8 mouse cellular contexts compared by ENCODE assay signal in genomic region chr4:70533056-70533805, GRCm38 (mm10). TPM values are rescaled to one million over a fixed set of nuclear protein-coding genes. Genes with fewer than 3 reads are reported as not detected.
A peak's percentile ranks its signal among the peaks of the same experiment; 100 is the strongest.
DNase-seq lines count a peak whose midpoint lies in the region; ATAC-seq and TF ChIP-seq lines count a peak whose summit lies in the region.

No protein-coding gene starts in this region.

- no peaks in the 10 kb centered on the region for H3K9me3 ChIP-seq in embryonic facial prominence, embryonic 15.5 days (replicated peaks)
- no peaks in the 10 kb centered on the region for H3K9me3 ChIP-seq in intestine, embryonic 14.5 days (ENCODE audit: control insufficient read depth, low read length)

- ATAC-seq in embryonic facial prominence, embryonic 15.5 days (ENCODE audit: insufficient number of reproducible peaks, low FRiP score, low TSS enrichment, low read depth), result no peak
- ATAC-seq in intestine, embryonic 14.5 days (replicated peaks; ENCODE audit: low FRiP score, low TSS enrichment, low read depth), result no peak

- H3K4me3 ChIP-seq in liver, adult 2 months (ENCODE audit: insufficient read depth, low read depth, low read length), result peak overlapping the region; percentile 85; the same call in 1 of the 2 replicates
- peak overlapping the region; percentile 95 for H3K4me3 ChIP-seq in embryonic facial prominence, embryonic 15.5 days (replicated peaks)
- peak overlapping the region; percentile 79 for H3K4me3 ChIP-seq in intestine, embryonic 14.5 days (ENCODE audit: low read depth, low read length)

- H3K79me2 ChIP-seq in liver, adult 2 months (ENCODE audit: control insufficient read depth, insufficient read depth, low read length), result peaks cover 3% of the 10 kb centered on the region; the same call in 1 of the 2 replicates

- TF ChIP-seq POLR2A in liver, adult 2 months (IDR thresholded peaks at IDR 0.05; ENCODE audit: extremely low read depth, insufficient read depth, low read length), result no peak

- peak; percentile 58 for DNase-seq in liver, adult 2 months (ENCODE audit: extremely low read depth, low read depth, low spot score)
- DNase-seq in liver, result no peak
- no peak for DNase-seq in intestine, embryonic 14.5 days (ENCODE audit: low spot score)
- peak; percentile 26 for DNase-seq in naive thymus-derived CD4-positive, alpha-beta T cell, adult 2 months (ENCODE audit: low read depth)
- DNase-seq in right cerebral cortex, postnatal 4 days, result no peak
- DNase-seq in left cerebral cortex, adult 9 months (ENCODE audit: low spot score in 2 of 2), result no peak
- no peak for DNase-seq in layer of hippocampus, postnatal 10 days (ENCODE audit: low spot score in 2 of 2)

- H3K4me2 ChIP-seq in embryonic facial prominence, embryonic 15.5 days (replicated peaks), result peak overlapping the region; percentile 91
- peak overlapping the region; percentile 89 for H3K4me2 ChIP-seq in intestine, embryonic 14.5 days (ENCODE audit: low read length)

- no peak overlapping the region for H3K9ac ChIP-seq in liver, adult 2 months (ENCODE audit: low read depth, low read length)
- H3K9ac ChIP-seq in embryonic facial prominence, embryonic 15.5 days, result no peak overlapping the region
- H3K9ac ChIP-seq in intestine, embryonic 14.5 days (ENCODE audit: low read length), result no peak overlapping the region

- no peaks in the 10 kb centered on the region for H3K36me3 ChIP-seq in liver, adult 2 months (ENCODE audit: control insufficient read depth, insufficient read depth, low read length)
- H3K36me3 ChIP-seq in embryonic facial prominence, embryonic 15.5 days, result no peaks in the 10 kb centered on the region
- H3K36me3 ChIP-seq in intestine, embryonic 14.5 days (ENCODE audit: control insufficient read depth, insufficient read depth, low read length), result no peaks in the 10 kb centered on the region

- no peak for TF ChIP-seq CTCF in liver, adult 2 months (IDR thresholded peaks at IDR 0.05; ENCODE audit: low read depth, low read length)

- H3K27ac ChIP-seq in liver, adult 2 months (replicated peaks; ENCODE audit: insufficient read depth, low read depth, low read length), result peak overlapping the region; percentile 66
- 0 out of 2 replicates have a peak overlapping the region, but pooled peaks have one; percentile 66 for H3K27ac ChIP-seq in embryonic facial prominence, embryonic 15.5 days (replicated peaks)
- no peak overlapping the region for H3K27ac ChIP-seq in intestine, embryonic 14.5 days (ENCODE audit: low read depth)

- peaks cover 12% of the 10 kb centered on the region for H3K4me1 ChIP-seq in liver, adult 2 months (ENCODE audit: control insufficient read depth, insufficient read depth, low read length)
- peaks cover 30% of the 10 kb centered on the region for H3K4me1 ChIP-seq in embryonic facial prominence, embryonic 15.5 days
- H3K4me1 ChIP-seq in intestine, embryonic 14.5 days (replicated peaks; ENCODE audit: control insufficient read depth, insufficient read depth, low read length), result peaks cover 13% of the 10 kb centered on the region; the same call in 1 of the 2 replicates

- no peaks in the 10 kb centered on the region for H3K27me3 ChIP-seq in liver, adult 2 months (ENCODE audit: control insufficient read depth, insufficient read depth, low read length)
- no peaks in the 10 kb centered on the region for H3K27me3 ChIP-seq in embryonic facial prominence, embryonic 15.5 days
- H3K27me3 ChIP-seq in intestine, embryonic 14.5 days (replicated peaks; ENCODE audit: control insufficient read depth, insufficient read depth, low read length), result no peaks in the 10 kb centered on the region

- WGBS in liver, adult 2 months, result 22% methylated on average over 3 of the region's 3 CpGs
- 28% methylated on average over 3 of the region's 3 CpGs for WGBS in embryonic facial prominence, embryonic 15.5 days
- 56% methylated on average over 3 of the region's 3 CpGs for WGBS in intestine, embryonic 14.5 days

RNA-seq across cellular contexts. Expression of gene Megf9, which starts 1.6 kb away (rescaled TPM):
- 9.9 and 10.5 TPM in 2 replicates for total RNA-seq in liver, adult 2 months (2014; rRNA removed)
- polyA plus RNA-seq in liver, adult 2 months (2012; rRNA removed), result 8.6 and 16.1 TPM in 2 replicates
- 14.0 and 15.3 TPM in 2 replicates for polyA plus RNA-seq in embryonic facial prominence, embryonic 15.5 days (2015; fragmentation: Nextera tagmentation; extraction: Ambion mirVana)
- polyA plus RNA-seq in intestine, embryonic 14.5 days (2014; fragmentation: Nextera tagmentation; extraction: Ambion mirVana), result 8.0 and 8.6 TPM in 2 replicates
- total RNA-seq in layer of hippocampus, postnatal 10 days (2021), result 100 to 1,000 TPM in 1 of 2 experiments, 10 to 100 TPM in 1; 96.6 to 105 TPM

Comparison
In these comparisons a context has a peak if more than half of its experiments do, and no peak if none do; other contexts are left out.
1. DNase-seq: peak in liver, adult 2 months (single experiment) and naive thymus-derived CD4-positive, alpha-beta T cell, adult 2 months (single experiment); none in liver (single experiment), intestine, embryonic 14.5 days (single experiment), right cerebral cortex, postnatal 4 days (single experiment), left cerebral cortex, adult 9 months (0 of 2) and layer of hippocampus, postnatal 10 days (0 of 2).
2. Peak in every context shown above with its lines, with median percentiles within 50 percentile points of each other: H3K4me3 ChIP-seq.